Mouse (Mus musculus) left cerebral cortex, postnatal 4 days (tissue): Measurements from ENCODE around the gene Trpm3. TPM values are rescaled to one million over a fixed set of nuclear protein-coding genes. Genes with fewer than 3 reads are reported as not detected.
"Not testable (repeated sequence)": the region's sequence is repeated elsewhere in the genome, so short reads cannot be mapped to it uniquely, and the experiment has no call there.

Experiments
- DNase-seq: peaks from one replicate; pipeline ENCODE4 v3.0.0-alpha.2; 2022
- intact Hi-C: fragments of 180-260 bp; cut with DNase I; formaldehyde crosslinking; loops from one replicate; pipeline ENCODE4 v1.15.1; 2025
- total RNA-seq, 2 experiments: library from RNA; stranded (reverse); gene quantifications; 2 replicates each; pipeline ENCODE4 v1.2.3; 2021

The Trpm3 gene
- total RNA-seq, 2 experiments from 2014 or later, result 88.7 to 89.4 TPM

GRCm38 (mm10) chr19:22810247-22810646, 671.4 kb downstream of the Trpm3 start:
- DNase-seq, result no peak
- intact Hi-C loops, result no loop called here

- intact Hi-C loops, result no loop called here
- DNase-seq, result no peak
These were observed 682.9 kb downstream of the Trpm3 start for GRCm38 (mm10) chr19:22821741-22822140.

DNA sequence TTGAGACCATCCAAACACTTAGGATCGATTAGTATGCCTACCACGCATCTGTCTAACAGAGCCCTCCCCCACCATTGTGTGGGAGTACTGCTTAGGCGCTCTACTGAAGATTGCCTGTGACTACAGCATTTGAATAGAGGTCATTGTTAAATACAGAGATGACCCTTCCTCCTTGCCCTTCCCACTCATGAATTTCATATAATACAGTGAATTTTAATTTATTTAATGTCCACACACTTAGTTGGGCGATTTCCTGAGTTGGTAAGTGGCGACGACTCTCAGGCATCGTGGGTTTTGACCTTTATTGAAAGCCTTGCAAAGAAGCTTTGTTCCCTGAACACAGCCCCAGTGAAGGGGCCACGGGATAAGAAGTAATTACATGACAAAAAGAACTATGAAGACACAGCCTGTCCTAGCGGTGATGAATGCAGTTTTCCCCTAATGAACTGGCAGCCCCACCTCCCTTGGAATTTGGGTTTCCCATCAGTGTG, 684.7 kb downstream of the Trpm3 start:
- no peak for DNase-seq
- intact Hi-C loops, result no loop called here

DNA sequence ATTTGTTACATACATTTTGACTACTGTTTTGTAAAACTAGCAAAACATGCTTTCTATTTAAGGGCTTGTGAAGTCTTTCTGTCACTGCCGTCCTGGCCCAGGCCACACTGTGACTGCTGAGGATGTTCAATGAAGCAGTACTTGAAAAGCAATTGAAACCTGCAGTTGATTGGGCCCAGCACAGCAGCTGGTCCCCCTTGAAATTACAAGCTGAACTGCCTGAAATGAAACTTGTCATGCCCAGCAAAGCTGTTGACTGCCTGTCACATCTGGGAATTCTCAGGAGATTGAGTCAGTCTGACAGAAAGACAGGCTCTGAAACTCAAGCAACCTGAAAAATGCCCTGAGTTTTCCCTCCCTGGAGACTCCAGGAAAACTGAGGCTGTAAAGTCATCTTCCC, 687.0 kb downstream of the Trpm3 start:
- intact Hi-C loops, result no loop called here
- peak; percentile 5 for DNase-seq

DNA sequence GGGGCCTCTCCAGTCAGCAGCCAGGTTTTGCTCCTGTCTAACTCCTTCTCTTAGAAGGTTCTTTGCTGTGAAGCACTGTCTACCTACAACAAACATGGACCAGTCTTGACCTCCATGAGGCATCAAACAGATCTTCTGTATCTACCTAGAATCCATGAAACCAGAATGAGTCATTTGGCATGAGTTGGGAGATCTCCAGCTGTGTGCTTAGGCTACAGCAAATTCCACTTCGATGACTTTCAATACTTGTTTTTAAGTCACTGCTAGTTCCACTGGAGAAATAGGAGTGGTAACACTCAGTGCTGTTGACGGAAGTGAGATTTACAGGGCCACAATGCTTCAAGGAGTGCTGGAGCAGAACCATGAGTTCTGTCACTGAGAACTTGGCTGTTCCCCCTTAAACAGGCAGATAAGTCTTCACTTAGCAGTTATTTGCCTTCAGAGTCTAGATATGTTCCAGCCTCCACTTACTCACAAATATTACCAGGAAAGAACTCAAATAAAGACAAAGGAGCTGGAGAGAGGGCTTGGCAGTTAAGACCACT, 689.4 kb downstream of the Trpm3 start:
- intact Hi-C loops, result no loop called here
- no peak for DNase-seq

- intact Hi-C loops, result no loop called here
- peak; percentile 18 for DNase-seq
These were observed 702.5 kb downstream of the Trpm3 start for GRCm38 (mm10) chr19:22841081-22842040.

GRCm38 (mm10) chr19:22842697-22843096, 703.9 kb downstream of the Trpm3 start:
- no peak for DNase-seq
- intact Hi-C loops, result no loop called here

- no peak for DNase-seq
These were observed 708.9 kb downstream of the Trpm3 start for GRCm38 (mm10) chr19:22847696-22848095.

GRCm38 (mm10) chr19:22848251-22848650, 709.4 kb downstream of the Trpm3 start:
- DNase-seq, result no peak
- intact Hi-C loops, result no loop called here

More at GRCm38 (mm10) chr19:22847696-22848095, 708.9 kb downstream of the Trpm3 start:
- intact Hi-C loops, result no loop called here

- intact Hi-C loops, result no loop called here
- no peak for DNase-seq
These were observed 710.1 kb downstream of the Trpm3 start for GRCm38 (mm10) chr19:22848783-22849576.

GRCm38 (mm10) chr19:22851423-22851822, 712.6 kb downstream of the Trpm3 start:
- intact Hi-C loops, DNase-seq: not testable (repeated sequence)

- no peak for DNase-seq
- intact Hi-C loops, result no loop called here
These were observed 720.8 kb downstream of the Trpm3 start for GRCm38 (mm10) chr19:22859644-22860043.

- DNase-seq, result no peak
- intact Hi-C loops, result no loop called here
These were observed 728.6 kb downstream of the Trpm3 start for GRCm38 (mm10) chr19:22867456-22867855.

DNA sequence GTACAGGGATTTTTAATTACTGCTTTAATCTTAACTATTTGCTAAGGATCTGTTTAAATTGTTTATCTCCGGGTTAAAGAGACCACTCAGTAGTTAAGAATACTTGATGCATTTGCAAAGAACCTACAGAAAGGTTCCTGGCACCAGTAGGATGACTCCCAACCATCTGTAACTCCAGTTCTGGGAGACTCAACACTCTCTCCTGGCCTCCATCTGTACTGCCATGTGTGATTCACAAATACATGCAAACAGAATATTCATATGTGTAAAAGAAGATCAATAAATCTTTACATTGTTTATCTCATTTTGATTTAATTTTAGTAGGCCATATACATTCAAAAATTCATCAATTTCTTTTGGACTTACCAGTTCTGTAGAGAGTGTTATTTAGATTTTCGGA, 731.0 kb downstream of the Trpm3 start:
- intact Hi-C loops, result no loop called here
- no peak for DNase-seq

GRCm38 (mm10) chr19:22872456-22872855, 733.6 kb downstream of the Trpm3 start:
- no peak for DNase-seq
- intact Hi-C loops, result no loop called here

- DNase-seq, result no peak
- intact Hi-C loops, result loop anchor here (10.0 kb wide), 1 partner anchor 325 kb away; no protein-coding TSS in a partner anchor
These were observed 741.4 kb downstream of the Trpm3 start for GRCm38 (mm10) chr19:22880199-22880598.

GRCm38 (mm10) chr19:22882670-22883111, 743.8 kb downstream of the Trpm3 start:
- no peak for DNase-seq
- intact Hi-C loops, result loop anchor here (10.0 kb wide), 1 partner anchor 328 kb away; no protein-coding TSS in a partner anchor

GRCm38 (mm10) chr19:22883154-22883553, 744.3 kb downstream of the Trpm3 start:
- DNase-seq, result no peak
- intact Hi-C loops, result loop anchor here (10.0 kb wide), 1 partner anchor 328 kb away; no protein-coding TSS in a partner anchor

DNA sequence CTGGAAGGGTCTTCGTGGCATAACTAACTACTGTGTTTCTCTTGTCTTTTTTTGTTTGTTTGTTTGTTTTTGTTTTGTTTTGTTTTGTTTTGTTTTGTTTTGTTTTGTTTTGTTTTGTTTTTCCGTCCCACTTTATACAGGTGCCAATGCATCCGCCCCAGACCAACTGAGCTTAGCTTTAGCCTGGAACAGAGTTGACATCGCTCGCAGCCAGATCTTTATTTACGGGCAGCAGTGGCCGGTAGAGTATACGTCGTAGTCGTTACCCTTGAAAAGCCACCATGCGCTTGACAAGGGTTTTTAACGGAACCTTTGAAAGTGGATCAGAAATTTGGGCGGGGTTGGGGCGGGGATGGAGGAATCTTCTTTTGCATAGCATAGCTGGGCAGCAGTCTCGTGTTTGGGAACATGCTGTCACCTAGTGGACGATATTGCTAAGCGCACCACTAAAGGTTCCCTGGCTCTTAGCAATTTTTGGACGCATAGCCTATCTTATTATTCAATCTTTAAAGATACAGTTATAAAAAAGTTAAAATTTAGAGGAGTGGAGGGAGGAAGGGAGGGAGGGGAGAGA, 745.0 kb downstream of the Trpm3 start:
- intact Hi-C loops, result loop anchor here (2.0 to 10.0 kb wide), 2 partner anchors 329 to 545 kb away; no protein-coding TSS in a partner anchor
- DNase-seq, result peak; percentile 55

DNA sequence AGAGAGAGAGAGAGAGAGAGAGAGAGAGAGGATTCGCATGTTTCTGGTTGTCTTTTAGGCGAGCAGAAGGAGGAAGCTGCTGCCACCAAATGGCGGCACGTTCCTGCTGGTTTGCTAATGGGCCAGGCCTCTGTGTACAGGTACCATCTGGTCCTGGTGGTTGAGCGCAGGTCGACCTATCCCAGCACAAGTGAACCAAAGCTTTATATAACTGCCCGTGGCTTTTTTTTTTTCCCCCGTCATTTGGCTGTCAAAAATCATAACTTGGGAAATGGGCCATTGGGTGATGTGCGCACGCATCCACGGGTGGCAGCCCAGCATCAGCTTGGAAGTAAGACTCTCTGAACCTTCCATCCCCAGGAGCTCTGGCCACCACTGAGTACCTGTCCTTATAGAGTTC, 745.5 kb downstream of the Trpm3 start:
- intact Hi-C loops, result loop anchor here (2.0 to 10.0 kb wide), 2 partner anchors 330 to 546 kb away; no protein-coding TSS in a partner anchor
- DNase-seq, result peak; percentile 68
